Mouse (Mus musculus) midbrain, embryonic 15.5 days (tissue): ENCODE results near the gene Gm9803. TPM values are rescaled to one million over a fixed set of nuclear protein-coding genes. Genes with fewer than 3 reads are reported as not detected.

ENCODE experiments used
- ATAC-seq: fragments of 200-750 bp; cut with Nextera tagmentation; replicated peaks from 2 replicates; pipeline ENCODE4 v1.8.0; 2017; ENCODE audit warnings: moderate TSS enrichment
- H3K27ac ChIP-seq: fragments of 300-500 bp; sonication (generic); 2 replicates; pipeline ENCODE4 v1.5.1; 2015; ENCODE audit warnings: mild to moderate bottlenecking, inconsistent platforms
- H3K27me3 ChIP-seq: fragments of 300-500 bp; sonication (generic); replicated peaks from 2 replicates; pipeline ENCODE4 v1.6.1; 2015; ENCODE audit warnings: inconsistent platforms
- H3K36me3 ChIP-seq: fragments of 300-500 bp; sonication (generic); replicated peaks from 2 replicates; pipeline ENCODE4 v1.6.1; 2015; ENCODE audit warnings: inconsistent platforms
- H3K4me1 ChIP-seq: fragments of 300-500 bp; sonication (generic); 2 replicates; pipeline ENCODE4 v1.6.1; 2015; ENCODE audit warnings: inconsistent platforms
- H3K4me2 ChIP-seq: fragments of 300-500 bp; sonication (generic); 2 replicates; pipeline ENCODE4 v1.6.1; 2015; ENCODE audit warnings: inconsistent platforms, mild to moderate bottlenecking, moderate library complexity
- H3K4me3 ChIP-seq: fragments of 300-500 bp; sonication (generic); 2 replicates; pipeline ENCODE4 v1.5.1; 2015; ENCODE audit warnings: mild to moderate bottlenecking, inconsistent platforms
- H3K9ac ChIP-seq: fragments of 300-500 bp; sonication (generic); 2 replicates; pipeline ENCODE4 v1.6.1; 2015; ENCODE audit warnings: mild to moderate bottlenecking, inconsistent platforms
- H3K9me3 ChIP-seq: fragments of 300-500 bp; sonication (generic); 2 replicates; pipeline ENCODE4 v1.6.1; 2016; ENCODE audit warnings: inconsistent platforms
- WGBS: fragments of 180-500 bp; shearing (Covaris S2); methylation state at CpG from one replicate; pipeline ENCODE4 v1.1.7; 2015; ENCODE audit warnings: mixed read lengths; 5-methylcytosine and 5-hydroxymethylcytosine counted together
- polyA plus RNA-seq: library from polyadenylated mRNA; unstranded; fragments of >200 nt; fragmentation: Nextera tagmentation; extraction: Ambion mirVana; gene quantifications from 2 replicates; pipeline ENCODE4 v1.2.1, GENCODE M21; 2015

Gene Gm9803
- polyA plus RNA-seq, 1 experiment from 2014 or later: 20.2 TPM

GRCm38 (mm10) chr10:43557630-43558165 lies 33.8 kb downstream of the Gm9803 start:
- 86% methylated on average over 5 of the region's 5 CpGs for WGBS
- no peaks in the 10 kb centered on the region for H3K27me3 ChIP-seq
- H3K27ac ChIP-seq: no peak overlapping the region
- no peak overlapping the region for H3K4me3 ChIP-seq
- H3K4me1 ChIP-seq: no peaks in the 10 kb centered on the region
- H3K36me3 ChIP-seq: no peaks in the 10 kb centered on the region
- H3K4me2 ChIP-seq: no peak overlapping the region
- H3K9me3 ChIP-seq: no peaks in the 10 kb centered on the region
- no peak for ATAC-seq
- no peak overlapping the region for H3K9ac ChIP-seq

- no peak overlapping the region for H3K4me2 ChIP-seq
- no peak overlapping the region for H3K27ac ChIP-seq
- ATAC-seq: no peak
- H3K4me1 ChIP-seq: no peaks in the 10 kb centered on the region
- H3K27me3 ChIP-seq: no peaks in the 10 kb centered on the region
- H3K4me3 ChIP-seq: no peak overlapping the region
- 84% methylated on average over 11 of the region's 11 CpGs for WGBS
- no peak overlapping the region for H3K9ac ChIP-seq
- H3K9me3 ChIP-seq: no peaks in the 10 kb centered on the region
- no peaks in the 10 kb centered on the region for H3K36me3 ChIP-seq
Observed at GRCm38 (mm10) chr10:43559313-43559712, 35.4 kb downstream of the Gm9803 start.

- no peak overlapping the region for H3K4me3 ChIP-seq
- H3K36me3 ChIP-seq: no peaks in the 10 kb centered on the region
- no peak overlapping the region for H3K4me2 ChIP-seq
- H3K27me3 ChIP-seq: no peaks in the 10 kb centered on the region
- 45% methylated on average over 2 of the region's 2 CpGs for WGBS
- ATAC-seq: no peak
- H3K9ac ChIP-seq: no peak overlapping the region
- no peak overlapping the region for H3K27ac ChIP-seq
- no peaks in the 10 kb centered on the region for H3K4me1 ChIP-seq
- H3K9me3 ChIP-seq: no peaks in the 10 kb centered on the region
Observed at GRCm38 (mm10) chr10:43560765-43561164, 36.9 kb downstream of the Gm9803 start.

- Histone ChIP-seq H3K9ac (no peak overlapping the region), H3K4me3 (no peak overlapping the region), H3K4me2 (no peak overlapping the region), H3K9me3 (no peaks in the 10 kb centered on the region), H3K27ac (no peak overlapping the region), H3K4me1 (no peaks in the 10 kb centered on the region), H3K36me3 (no peaks in the 10 kb centered on the region), H3K27me3 (no peaks in the 10 kb centered on the region)
- 92% methylated on average over 2 of the region's 2 CpGs for WGBS
- ATAC-seq: no peak
Observed at GRCm38 (mm10) chr10:43561311-43561710, 37.4 kb downstream of the Gm9803 start.

Other genes with a start within 250 kb of the Gm9803 start
- 5.0 and 5.5 TPM in 2 replicates for gene Bend3, start 45.3 kb upstream of the Gm9803 start, polyA plus RNA-seq
- 62.6 and 66.2 TPM in 2 replicates for gene 1700021F05Rik, start 16.9 kb downstream of the Gm9803 start, polyA plus RNA-seq
- 787 and 795 TPM in 2 replicates for gene Cd24a, start 54.2 kb downstream of the Gm9803 start, polyA plus RNA-seq